Mouse (Mus musculus): ENCODE data around the gene Gba.

GRCm38 (mm10) chr3:89244158-89244981 is 41.6 kb downstream of the Gba start:
- TF ChIP-seq CTCF (IDR thresholded peaks at IDR 0.05; ENCODE audit: extremely low read depth, insufficient read depth, insufficient read length, insufficient replicate concordance) (no peak), POLR2A (IDR thresholded peaks at IDR 0.05; ENCODE audit: low read depth, low read length) (no peak)
